Mouse (Mus musculus): ENCODE measurements around the gene 4930544G11Rik. TPM values are rescaled to one million over a fixed set of nuclear protein-coding genes. Genes with fewer than 3 reads are reported as not detected.

4930544G11Rik gene
- polyA plus RNA-seq (2016; fragmentation: Nextera tagmentation; extraction: Ambion mirVana): not detected in 2 replicates

- no peaks in the 10 kb centered on the region for H3K36me3 ChIP-seq
- no peak within 1 kb of the TSS for H3K9ac ChIP-seq
- ATAC-seq: no peak
- H3K4me1 ChIP-seq: no peaks in the 10 kb centered on the region
- H3K27ac ChIP-seq: no peak within 1 kb of the TSS
- H3K4me3 ChIP-seq: no peak within 1 kb of the TSS
- no peaks in the 10 kb centered on the region for H3K9me3 ChIP-seq (replicated peaks)
- 85% methylated on average over 10 of the region's 10 CpGs for whole genome bisulfite sequencing (ENCODE audit: insufficient replicate concordance)
- no peaks in the 10 kb centered on the region for H3K27me3 ChIP-seq (replicated peaks)
- H3K4me2 ChIP-seq: no peak within 1 kb of the TSS
Observed at GRCm38 (mm10) chr6:65952309-65952708, at the start of gene 4930544G11Rik. TSS of gene 4930544G11Rik (plus strand) at chr6:65952609.

GRCm38 (mm10) chr6:65906657-65907182, 45.7 kb upstream of the 4930544G11Rik start:
- ATAC-seq: no peak
- Histone ChIP-seq H3K4me1 (no peaks in the 10 kb centered on the region), H3K36me3 (peaks cover 5% of the 10 kb centered on the region; the same call in 1 of the 2 replicates), H3K4me3 (no peak overlapping the region), H3K9me3 (replicated peaks) (no peaks in the 10 kb centered on the region), H3K27me3 (replicated peaks) (no peaks in the 10 kb centered on the region), H3K27ac (no peak overlapping the region), H3K9ac (no peak overlapping the region), H3K4me2 (no peak overlapping the region)
- WGBS (ENCODE audit: insufficient replicate concordance): 71% methylated on average over 2 of the region's 2 CpGs

- 70% methylated on average over 5 of the region's 5 CpGs for WGBS (ENCODE audit: insufficient replicate concordance)
- H3K4me3 ChIP-seq: no peak overlapping the region
- H3K36me3 ChIP-seq: no peaks in the 10 kb centered on the region
- no peaks in the 10 kb centered on the region for H3K9me3 ChIP-seq (replicated peaks)
- ATAC-seq: no peak
- no peaks in the 10 kb centered on the region for H3K4me1 ChIP-seq
- H3K27me3 ChIP-seq (replicated peaks): no peaks in the 10 kb centered on the region
- H3K4me2 ChIP-seq: no peak overlapping the region
- H3K27ac ChIP-seq: no peak overlapping the region
- no peak overlapping the region for H3K9ac ChIP-seq
Observed at GRCm38 (mm10) chr6:65915421-65915820, 37.0 kb upstream of the 4930544G11Rik start.

- H3K4me1 ChIP-seq: no peaks in the 10 kb centered on the region
- WGBS (ENCODE audit: insufficient replicate concordance): 54% methylated on average over 3 of the region's 3 CpGs
- H3K27me3 ChIP-seq (replicated peaks): no peaks in the 10 kb centered on the region
- no peaks in the 10 kb centered on the region for H3K9me3 ChIP-seq (replicated peaks)
- H3K4me3 ChIP-seq: no peak overlapping the region
- ATAC-seq: no peak
- no peak overlapping the region for H3K4me2 ChIP-seq
- no peak overlapping the region for H3K9ac ChIP-seq
- no peaks in the 10 kb centered on the region for H3K36me3 ChIP-seq
- no peak overlapping the region for H3K27ac ChIP-seq
Observed at GRCm38 (mm10) chr6:65921703-65922102, 30.7 kb upstream of the 4930544G11Rik start.

GRCm38 (mm10) chr6:65923501-65924084, 28.8 kb upstream of the 4930544G11Rik start:
- no peak for ATAC-seq
- Histone ChIP-seq H3K27me3 (replicated peaks) (no peaks in the 10 kb centered on the region), H3K27ac (no peak overlapping the region), H3K4me1 (no peaks in the 10 kb centered on the region), H3K36me3 (no peaks in the 10 kb centered on the region), H3K4me3 (no peak overlapping the region), H3K9me3 (replicated peaks) (no peaks in the 10 kb centered on the region), H3K9ac (no peak overlapping the region), H3K4me2 (no peak overlapping the region)
- 79% methylated on average over 4 of the region's 4 CpGs for WGBS (ENCODE audit: insufficient replicate concordance)

GRCm38 (mm10) chr6:65925737-65926333, 26.6 kb upstream of the 4930544G11Rik start:
- ATAC-seq: no peak
- Histone ChIP-seq H3K27ac (no peak overlapping the region), H3K36me3 (no peaks in the 10 kb centered on the region; the same call in 1 of the 2 replicates), H3K9ac (no peak overlapping the region), H3K27me3 (replicated peaks) (no peaks in the 10 kb centered on the region), H3K9me3 (replicated peaks) (no peaks in the 10 kb centered on the region), H3K4me1 (no peaks in the 10 kb centered on the region), H3K4me2 (no peak overlapping the region), H3K4me3 (no peak overlapping the region)
- WGBS (ENCODE audit: insufficient replicate concordance): 68% methylated on average over 3 of the region's 3 CpGs

GRCm38 (mm10) chr6:65930523-65930922, 21.9 kb upstream of the 4930544G11Rik start:
- Histone ChIP-seq H3K4me1 (no peaks in the 10 kb centered on the region), H3K27ac (no peak overlapping the region), H3K27me3 (replicated peaks) (no peaks in the 10 kb centered on the region), H3K36me3 (no peaks in the 10 kb centered on the region; the same call in 1 of the 2 replicates), H3K4me2 (no peak overlapping the region), H3K9ac (no peak overlapping the region), H3K9me3 (replicated peaks) (no peaks in the 10 kb centered on the region), H3K4me3 (no peak overlapping the region)
- no peak for ATAC-seq
- WGBS (ENCODE audit: insufficient replicate concordance): 82% methylated on average over 1 of the region's 1 CpGs

- no peaks in the 10 kb centered on the region for H3K4me1 ChIP-seq
- no peak overlapping the region for H3K9ac ChIP-seq
- ATAC-seq: no peak
- no peak overlapping the region for H3K27ac ChIP-seq
- H3K9me3 ChIP-seq (replicated peaks): no peaks in the 10 kb centered on the region
- WGBS (ENCODE audit: insufficient replicate concordance): 73% methylated on average over 1 of the region's 1 CpGs
- H3K27me3 ChIP-seq (replicated peaks): no peaks in the 10 kb centered on the region
- no peak overlapping the region for H3K4me3 ChIP-seq
- no peak overlapping the region for H3K4me2 ChIP-seq
- H3K36me3 ChIP-seq: no peaks in the 10 kb centered on the region; the same call in 1 of the 2 replicates
Observed at GRCm38 (mm10) chr6:65932776-65933175, 19.6 kb upstream of the 4930544G11Rik start.

GRCm38 (mm10) chr6:65933177-65933576, 19.2 kb upstream of the 4930544G11Rik start:
- H3K36me3 ChIP-seq: no peaks in the 10 kb centered on the region; the same call in 1 of the 2 replicates
- no peak overlapping the region for H3K9ac ChIP-seq
- no peaks in the 10 kb centered on the region for H3K4me1 ChIP-seq
- no peaks in the 10 kb centered on the region for H3K27me3 ChIP-seq (replicated peaks)
- WGBS (ENCODE audit: insufficient replicate concordance): 73% methylated on average over 4 of the region's 4 CpGs
- H3K27ac ChIP-seq: no peak overlapping the region
- H3K9me3 ChIP-seq (replicated peaks): no peaks in the 10 kb centered on the region
- no peak for ATAC-seq
- no peak overlapping the region for H3K4me2 ChIP-seq
- no peak overlapping the region for H3K4me3 ChIP-seq

- Histone ChIP-seq H3K9me3 (replicated peaks) (no peaks in the 10 kb centered on the region), H3K27me3 (replicated peaks) (no peaks in the 10 kb centered on the region), H3K27ac (no peak overlapping the region), H3K4me1 (no peaks in the 10 kb centered on the region), H3K36me3 (no peaks in the 10 kb centered on the region), H3K9ac (no peak overlapping the region), H3K4me3 (no peak overlapping the region), H3K4me2 (no peak overlapping the region)
- WGBS (ENCODE audit: insufficient replicate concordance): 77% methylated on average over 7 of the region's 7 CpGs
- no peak for ATAC-seq
Observed at GRCm38 (mm10) chr6:65935566-65936281, 16.7 kb upstream of the 4930544G11Rik start.

GRCm38 (mm10) chr6:65950492-65950891, 1.9 kb upstream of the 4930544G11Rik start:
- H3K4me1 ChIP-seq: no peaks in the 10 kb centered on the region
- no peak overlapping the region for H3K4me2 ChIP-seq
- H3K27me3 ChIP-seq (replicated peaks): no peaks in the 10 kb centered on the region
- no peaks in the 10 kb centered on the region for H3K9me3 ChIP-seq (replicated peaks)
- H3K36me3 ChIP-seq: no peaks in the 10 kb centered on the region
- H3K4me3 ChIP-seq: no peak overlapping the region
- no peak overlapping the region for H3K9ac ChIP-seq
- 72% methylated on average over 6 of the region's 6 CpGs for WGBS (ENCODE audit: insufficient replicate concordance)
- no peak for ATAC-seq
- no peak overlapping the region for H3K27ac ChIP-seq

All from liver, embryonic 12.5 days (tissue).